Mouse (Mus musculus): ENCODE data around the gene Spata5.

DNA sequence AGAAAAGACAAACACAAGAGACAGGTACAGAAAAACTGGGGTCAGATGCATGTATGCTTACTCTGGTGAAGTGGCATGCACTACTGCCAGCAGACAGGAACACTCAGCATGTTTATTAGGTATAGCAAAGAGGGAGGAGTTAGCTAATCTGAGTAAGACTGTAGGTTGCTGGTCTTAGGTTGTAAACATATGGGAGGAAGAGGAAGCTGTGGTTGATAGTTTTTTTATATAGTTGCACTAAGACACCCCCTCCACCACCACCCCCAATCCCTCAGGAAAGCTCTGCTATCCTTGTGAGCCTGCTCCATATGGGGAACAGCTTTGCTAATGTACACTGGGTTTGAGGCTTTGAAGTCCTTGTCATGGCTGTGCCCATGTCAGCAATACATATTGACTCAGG lies 10.7 kb downstream of the Spata5 start:
- no peak for TF ChIP-seq ZNF384 (IDR thresholded peaks at IDR 0.05; ENCODE audit: low read depth, low read length)
- TF ChIP-seq CTCF (conservative IDR thresholded peaks at IDR 0.05 in 1 of 2, IDR thresholded peaks at IDR 0.05 in 1 of 2; ENCODE audit: low read depth in 2 of 2, low read length in 2 of 2), result no peak
- no peak for TF ChIP-seq ZKSCAN1 (IDR thresholded peaks at IDR 0.05; ENCODE audit: borderline replicate concordance, low read depth, low read length)
- no peak for TF ChIP-seq KAT2A (IDR thresholded peaks at IDR 0.05; ENCODE audit: insufficient replicate concordance, low read length)
- no peak for TF ChIP-seq POLR2A (IDR thresholded peaks at IDR 0.05; ENCODE audit: low read depth, low read length)
